Mouse (Mus musculus) spleen, adult 2 months (tissue): ENCODE results near the gene Tbl3.

ENCODE experiments used
- CTCF ChIP-seq: fragments of 200-500 bp; IDR thresholded peaks from 2 replicates; pipeline ENCODE4 v1.5.1; 2011; ENCODE audit warnings: mild to moderate bottlenecking, inconsistent platforms; ENCODE audit not compliant: insufficient read depth, insufficient read length, insufficient replicate concordance; ENCODE audit errors: extremely low read depth
- POLR2A ChIP-seq: fragments of 200-500 bp; IDR thresholded peaks from 2 replicates; pipeline ENCODE4 v1.6.1; 2011; ENCODE audit warnings: low read depth, low read length, inconsistent platforms

GRCm38 (mm10) chr17:24701251-24701650, 6.2 kb downstream of the Tbl3 start:
- TF ChIP-seq POLR2A (no peak), CTCF (no peak)
